Mouse (Mus musculus): ENCODE measurements at regions not wholly inside any gene's neighbourhood (a gene's known extent, or its start where the extent isn't known, plus 50 kb on each side); places are given as distances from the start of the nearest gene placed in this dataset.
"Not testable (repeated sequence)": the region's sequence is repeated elsewhere in the genome, so short reads cannot be mapped to it uniquely, and the experiment has no call there.

- H3K4me3 ChIP-seq (ENCODE audit: low read depth, low read length); H3K9me3 ChIP-seq (ENCODE audit: control insufficient read depth, low read length); H3K4me2 ChIP-seq (ENCODE audit: low read length); DNase-seq (ENCODE audit: low spot score); H3K9ac ChIP-seq (ENCODE audit: low read length); ATAC-seq (replicated peaks; ENCODE audit: low FRiP score, low TSS enrichment, low read depth); H3K4me1 ChIP-seq (replicated peaks; ENCODE audit: control insufficient read depth, insufficient read depth, low read length); H3K36me3 ChIP-seq (ENCODE audit: control insufficient read depth, insufficient read depth, low read length); H3K27me3 ChIP-seq (replicated peaks; ENCODE audit: control insufficient read depth, insufficient read depth, low read length); H3K27ac ChIP-seq (ENCODE audit: low read depth): not testable (repeated sequence)
- 63% methylated on average over 3 of the region's 4 CpGs for WGBS
These were observed 188.2 kb upstream of the Asap2 start for GRCm38 (mm10) chr12:20802027-20802426.

GRCm38 (mm10) chr12:20805466-20805865 lies 184.8 kb upstream of the Asap2 start:
- H3K27me3 ChIP-seq (replicated peaks; ENCODE audit: control insufficient read depth, insufficient read depth, low read length); H3K27ac ChIP-seq (ENCODE audit: low read depth); H3K9me3 ChIP-seq (ENCODE audit: control insufficient read depth, low read length); H3K9ac ChIP-seq (ENCODE audit: low read length); H3K4me1 ChIP-seq (replicated peaks; ENCODE audit: control insufficient read depth, insufficient read depth, low read length); H3K4me2 ChIP-seq (ENCODE audit: low read length); H3K36me3 ChIP-seq (ENCODE audit: control insufficient read depth, insufficient read depth, low read length); DNase-seq (ENCODE audit: low spot score); H3K4me3 ChIP-seq (ENCODE audit: low read depth, low read length); ATAC-seq (replicated peaks; ENCODE audit: low FRiP score, low TSS enrichment, low read depth): not testable (repeated sequence)
- 96% methylated on average over 4 of the region's 5 CpGs for WGBS

GRCm38 (mm10) chr12:20806681-20807080 lies 183.6 kb upstream of the Asap2 start:
- Histone ChIP-seq H3K36me3 (ENCODE audit: control insufficient read depth, insufficient read depth, low read length) (no peaks in the 10 kb centered on the region), H3K27ac (ENCODE audit: low read depth) (no peak overlapping the region), H3K9me3 (ENCODE audit: control insufficient read depth, low read length) (0 out of 2 replicates have a peak, but pooled peaks cover 4% of the 10 kb centered on the region), H3K4me1 (replicated peaks; ENCODE audit: control insufficient read depth, insufficient read depth, low read length) (no peaks in the 10 kb centered on the region), H3K27me3 (replicated peaks; ENCODE audit: control insufficient read depth, insufficient read depth, low read length) (no peaks in the 10 kb centered on the region), H3K4me3 (ENCODE audit: low read depth, low read length) (no peak overlapping the region), H3K4me2 (ENCODE audit: low read length) (no peak overlapping the region), H3K9ac (ENCODE audit: low read length) (no peak overlapping the region)
- ATAC-seq (replicated peaks; ENCODE audit: low FRiP score, low TSS enrichment, low read depth) (no peak), DNase-seq (ENCODE audit: low spot score) (no peak)
- WGBS: 96% methylated on average over 2 of the region's 2 CpGs

- H3K36me3 ChIP-seq (ENCODE audit: control insufficient read depth, insufficient read depth, low read length); H3K4me2 ChIP-seq (ENCODE audit: low read length); DNase-seq (ENCODE audit: low spot score); H3K27me3 ChIP-seq (replicated peaks; ENCODE audit: control insufficient read depth, insufficient read depth, low read length); H3K4me3 ChIP-seq (ENCODE audit: low read depth, low read length); ATAC-seq (replicated peaks; ENCODE audit: low FRiP score, low TSS enrichment, low read depth); H3K4me1 ChIP-seq (replicated peaks; ENCODE audit: control insufficient read depth, insufficient read depth, low read length); H3K9ac ChIP-seq (ENCODE audit: low read length); H3K27ac ChIP-seq (ENCODE audit: low read depth); H3K9me3 ChIP-seq (ENCODE audit: control insufficient read depth, low read length): not testable (repeated sequence)
- WGBS: 77% methylated on average over 6 of the region's 6 CpGs
These were observed 176.4 kb upstream of the Asap2 start for GRCm38 (mm10) chr12:20813836-20814235.

- H3K9ac ChIP-seq (ENCODE audit: low read length): 0 out of 2 replicates have a peak overlapping the region, but pooled peaks have one; percentile 17
- not testable (repeated sequence) for H3K9me3 ChIP-seq (ENCODE audit: control insufficient read depth, low read length); H3K4me1 ChIP-seq (replicated peaks; ENCODE audit: control insufficient read depth, insufficient read depth, low read length); DNase-seq (ENCODE audit: low spot score); H3K27ac ChIP-seq (ENCODE audit: low read depth); H3K27me3 ChIP-seq (replicated peaks; ENCODE audit: control insufficient read depth, insufficient read depth, low read length); H3K36me3 ChIP-seq (ENCODE audit: control insufficient read depth, insufficient read depth, low read length)
- H3K4me3 ChIP-seq (ENCODE audit: low read depth, low read length): peak overlapping the region; percentile 32
- H3K4me2 ChIP-seq (ENCODE audit: low read length): peak overlapping the region; percentile 34
- ATAC-seq (replicated peaks; ENCODE audit: low FRiP score, low TSS enrichment, low read depth): peak; percentile 67
- WGBS: 27% methylated on average over 40 of the region's 40 CpGs
These were observed 175.1 kb upstream of the Asap2 start for GRCm38 (mm10) chr12:20815121-20815520.

GRCm38 (mm10) chr12:20815599-20815998 lies 174.7 kb upstream of the Asap2 start:
- H3K4me2 ChIP-seq (ENCODE audit: low read length): peak overlapping the region; percentile 34

GRCm38 (mm10) chr12:20843661-20844320 lies 146.5 kb upstream of the Asap2 start:
- H3K27me3 ChIP-seq (replicated peaks; ENCODE audit: control insufficient read depth, insufficient read depth, low read length); H3K9ac ChIP-seq (ENCODE audit: low read length); H3K9me3 ChIP-seq (ENCODE audit: control insufficient read depth, low read length); ATAC-seq (replicated peaks; ENCODE audit: low FRiP score, low TSS enrichment, low read depth); H3K4me3 ChIP-seq (ENCODE audit: low read depth, low read length); DNase-seq (ENCODE audit: low spot score); H3K4me2 ChIP-seq (ENCODE audit: low read length); H3K36me3 ChIP-seq (ENCODE audit: control insufficient read depth, insufficient read depth, low read length); H3K4me1 ChIP-seq (replicated peaks; ENCODE audit: control insufficient read depth, insufficient read depth, low read length); H3K27ac ChIP-seq (ENCODE audit: low read depth): not testable (repeated sequence)
- 64% methylated on average over 4 of the region's 4 CpGs for WGBS

More at GRCm38 (mm10) chr12:20815599-20815998, 174.7 kb upstream of the Asap2 start:
- H3K4me1 ChIP-seq (replicated peaks; ENCODE audit: control insufficient read depth, insufficient read depth, low read length): no peaks in the 10 kb centered on the region
- WGBS: 11% methylated on average over 32 of the region's 38 CpGs
- no peaks in the 10 kb centered on the region for H3K27me3 ChIP-seq (replicated peaks; ENCODE audit: control insufficient read depth, insufficient read depth, low read length)
- peak overlapping the region; percentile 32 for H3K4me3 ChIP-seq (ENCODE audit: low read depth, low read length)
- peak; percentile 69 for DNase-seq (ENCODE audit: low spot score)
- H3K27ac ChIP-seq (ENCODE audit: low read depth): no peak overlapping the region
- ATAC-seq (replicated peaks; ENCODE audit: low FRiP score, low TSS enrichment, low read depth): peak; percentile 100
- no peaks in the 10 kb centered on the region for H3K36me3 ChIP-seq (ENCODE audit: control insufficient read depth, insufficient read depth, low read length)
- H3K9me3 ChIP-seq (ENCODE audit: control insufficient read depth, low read length): no peaks in the 10 kb centered on the region
- H3K9ac ChIP-seq (ENCODE audit: low read length): 0 out of 2 replicates have a peak overlapping the region, but pooled peaks have one; percentile 17

GRCm38 (mm10) chr12:20844873-20845272 lies 145.4 kb upstream of the Asap2 start:
- H3K36me3 ChIP-seq (ENCODE audit: control insufficient read depth, insufficient read depth, low read length); H3K9ac ChIP-seq (ENCODE audit: low read length); H3K27ac ChIP-seq (ENCODE audit: low read depth); H3K27me3 ChIP-seq (replicated peaks; ENCODE audit: control insufficient read depth, insufficient read depth, low read length); H3K9me3 ChIP-seq (ENCODE audit: control insufficient read depth, low read length); H3K4me1 ChIP-seq (replicated peaks; ENCODE audit: control insufficient read depth, insufficient read depth, low read length); H3K4me3 ChIP-seq (ENCODE audit: low read depth, low read length); ATAC-seq (replicated peaks; ENCODE audit: low FRiP score, low TSS enrichment, low read depth): not testable (repeated sequence)
- 50% methylated on average over 7 of the region's 7 CpGs for WGBS
- DNase-seq (ENCODE audit: low spot score): peak; percentile 54
- H3K4me2 ChIP-seq (ENCODE audit: low read length): peak overlapping the region; percentile 23; the same call in 1 of the 2 replicates

GRCm38 (mm10) chr12:20845297-20845696 lies 145.0 kb upstream of the Asap2 start:
- Histone ChIP-seq H3K4me3 (ENCODE audit: low read depth, low read length) (no peak overlapping the region; the same call in 1 of the 2 replicates), H3K27me3 (replicated peaks; ENCODE audit: control insufficient read depth, insufficient read depth, low read length) (no peaks in the 10 kb centered on the region), H3K36me3 (ENCODE audit: control insufficient read depth, insufficient read depth, low read length) (no peaks in the 10 kb centered on the region), H3K9ac (ENCODE audit: low read length) (no peak overlapping the region), H3K27ac (ENCODE audit: low read depth) (no peak overlapping the region), H3K4me1 (replicated peaks; ENCODE audit: control insufficient read depth, insufficient read depth, low read length) (no peaks in the 10 kb centered on the region), H3K9me3 (ENCODE audit: control insufficient read depth, low read length) (no peaks in the 10 kb centered on the region), H3K4me2 (ENCODE audit: low read length) (peak overlapping the region; percentile 23; the same call in 1 of the 2 replicates)
- 60% methylated on average over 17 of the region's 17 CpGs for WGBS
- DNase-seq (ENCODE audit: low spot score) (no peak), ATAC-seq (replicated peaks; ENCODE audit: low FRiP score, low TSS enrichment, low read depth) (no peak)
